Mouse (Mus musculus) C2C12 (cell line): ENCODE results near the gene Prps1. TPM values are rescaled to one million over a fixed set of nuclear protein-coding genes. Genes with fewer than 3 reads are reported as not detected.

Source experiments
- H3K27me3 ChIP-seq: one replicate; pipeline ENCODE4 v1.6.1; 2011; ENCODE audit not compliant: control insufficient read depth, insufficient read depth, insufficient read length
- H3K36me3 ChIP-seq: one replicate; pipeline ENCODE4 v1.6.1; 2011; ENCODE audit not compliant: control insufficient read depth, insufficient read depth
- H3K4me3 ChIP-seq: one replicate; pipeline ENCODE4 v1.5.1; 2011; ENCODE audit warnings: mild to moderate bottlenecking, control low read depth; ENCODE audit not compliant: poor library complexity, insufficient read depth, severe bottlenecking
- H3K79me2 ChIP-seq: one replicate; pipeline ENCODE4 v1.6.1; 2011; ENCODE audit not compliant: control insufficient read depth, insufficient read depth
- H3K79me3 ChIP-seq: one replicate; pipeline ENCODE4 v1.6.1; 2011; ENCODE audit warnings: low read depth, control low read depth
- H3ac ChIP-seq: one replicate; pipeline ENCODE3; 2011; ENCODE audit warnings: low read depth; ENCODE audit not compliant: control insufficient read depth, insufficient read length
- CEBPB ChIP-seq: IDR thresholded peaks from one replicate; pipeline ENCODE4 v1.6.1; 2011; ENCODE audit warnings: low read depth, mild to moderate bottlenecking, control low read depth, moderate library complexity
- CTCF ChIP-seq: IDR thresholded peaks from one replicate; pipeline ENCODE4 v1.5.1; 2011; ENCODE audit not compliant: control insufficient read depth, insufficient read depth, insufficient read length
- FOSL1 ChIP-seq: IDR thresholded peaks from one replicate; pipeline ENCODE4 v1.8.0; 2011; ENCODE audit warnings: mild to moderate bottlenecking, low read length; ENCODE audit not compliant: poor library complexity, insufficient read depth, severe bottlenecking
- MAX ChIP-seq: IDR thresholded peaks from one replicate; pipeline ENCODE4 v1.6.1; 2011; ENCODE audit warnings: mild to moderate bottlenecking, control low read depth
- MYOD1 ChIP-seq: IDR thresholded peaks from one replicate; pipeline ENCODE4 v1.6.1; 2011; ENCODE audit warnings: low read depth; ENCODE audit not compliant: control insufficient read depth, insufficient read length
- MYOG ChIP-seq: IDR thresholded peaks from one replicate; pipeline ENCODE4 v1.6.1; 2011; ENCODE audit not compliant: control insufficient read depth, insufficient read length; ENCODE audit errors: extremely low read depth
- USF1 ChIP-seq: IDR thresholded peaks from one replicate; pipeline ENCODE4 v1.6.1; 2011; ENCODE audit warnings: low read depth, mild to moderate bottlenecking, control low read depth, moderate library complexity
- polyA plus RNA-seq: library from polyadenylated mRNA; unstranded; fragments of >200 nt; fragmentation: generic; extraction: Trizol; gene quantifications from one replicate; pipeline ENCODE4 v1.2.1, GENCODE M21; 2012; ENCODE audit warnings: missing spikeins

The Prps1 gene
- polyA plus RNA-seq, 1 experiment = 43.9 TPM

DNA sequence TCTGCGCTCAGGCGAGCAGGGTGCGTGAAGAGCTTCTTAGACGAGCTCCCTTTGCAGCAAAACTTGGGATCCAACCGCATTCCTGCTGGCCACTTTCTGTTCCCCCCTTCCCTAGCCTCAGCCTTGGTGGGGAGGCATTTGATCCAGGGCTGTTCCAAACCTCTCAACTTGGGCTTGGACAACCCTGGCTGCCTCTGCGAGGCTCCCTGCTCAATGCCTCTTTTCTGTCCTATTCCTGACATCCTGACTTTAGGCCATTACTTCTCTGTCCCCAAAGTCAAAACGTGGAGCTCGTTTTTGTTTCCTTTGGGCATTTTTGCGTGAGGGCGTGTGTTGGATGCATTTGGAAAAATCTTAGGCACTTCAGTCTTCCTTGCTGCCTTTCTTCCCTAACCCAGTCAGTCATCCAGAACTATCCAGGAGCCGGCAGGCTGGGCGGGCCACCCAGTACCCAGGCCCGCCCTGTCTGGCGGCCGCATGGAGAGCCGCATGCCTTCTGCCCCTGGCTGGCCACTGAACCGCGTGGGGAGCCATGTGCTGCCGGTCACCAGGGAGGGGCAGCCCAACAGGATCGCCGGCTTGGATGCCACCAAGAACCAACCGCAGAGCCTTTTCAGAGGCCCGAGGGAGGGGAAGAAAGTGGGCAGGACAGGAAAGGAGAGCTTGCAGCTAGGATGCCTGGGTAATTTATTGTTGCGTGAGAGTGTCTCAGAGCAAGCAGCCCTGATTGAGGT, 54.5 kb downstream of the Prps1 start:
- Histone ChIP-seq H3K36me3 (no peaks in the 10 kb centered on the region), H3K79me2 (no peaks in the 10 kb centered on the region), H3K4me3 (no peak overlapping the region), H3K27me3 (no peaks in the 10 kb centered on the region), H3ac (no peak overlapping the region), H3K79me3 (no peaks in the 10 kb centered on the region)
- peak; percentile 95 for TF ChIP-seq MAX
- TF ChIP-seq FOSL1 = no peak
- no peak for TF ChIP-seq USF1
- no peak for TF ChIP-seq CTCF
- no peak for TF ChIP-seq MYOG
- TF ChIP-seq MYOD1 = no peak
- no peak for TF ChIP-seq CEBPB

DNA sequence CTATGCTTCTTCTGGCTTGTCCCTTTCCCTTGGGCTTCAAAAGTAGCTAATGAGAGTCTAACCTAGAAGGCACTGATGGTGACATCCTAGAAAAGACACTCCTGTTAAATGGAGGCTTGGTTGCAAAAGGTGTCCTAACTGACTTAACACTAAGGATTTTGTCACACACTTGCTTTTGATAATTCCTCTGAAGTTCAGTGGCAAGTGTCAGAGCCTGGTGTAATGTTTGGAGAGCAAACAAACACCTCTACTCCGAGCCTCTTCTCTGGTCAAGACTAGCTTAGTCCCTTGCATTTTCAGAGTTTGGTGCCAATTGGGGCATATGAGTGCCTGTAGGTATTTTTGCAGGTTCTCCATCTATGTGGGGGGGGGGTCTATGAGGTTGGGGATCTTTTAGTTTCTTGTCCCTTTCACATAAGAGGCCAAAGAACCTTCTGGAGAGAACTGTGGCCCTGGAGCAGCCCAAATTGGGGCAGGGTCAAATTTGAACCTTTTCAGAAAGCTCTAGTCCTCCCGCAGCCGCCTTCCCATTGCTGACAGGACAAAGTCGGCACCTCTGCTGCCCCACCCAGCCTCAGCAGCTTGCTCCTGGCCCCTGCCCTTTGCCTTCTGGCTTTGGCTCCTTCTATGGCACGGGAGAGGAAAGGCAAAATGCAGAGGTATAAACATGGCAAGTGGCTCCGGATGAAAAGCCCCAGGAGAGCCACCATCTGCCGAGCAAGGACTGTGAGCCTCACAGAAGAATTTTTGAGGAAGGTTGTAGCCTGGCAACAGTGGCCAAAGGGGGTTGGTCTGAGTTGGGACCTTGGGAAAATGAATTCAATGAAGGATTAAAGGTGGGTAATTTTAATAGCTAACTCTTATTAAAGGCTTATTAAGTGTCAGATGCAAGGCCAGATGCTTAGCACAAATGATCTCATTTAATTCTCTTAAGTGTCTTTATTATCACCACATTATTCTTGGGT, 55.6 kb downstream of the Prps1 start:
- Histone ChIP-seq H3K79me3 (no peaks in the 10 kb centered on the region), H3K27me3 (no peaks in the 10 kb centered on the region), H3K36me3 (no peaks in the 10 kb centered on the region), H3ac (no peak overlapping the region), H3K79me2 (no peaks in the 10 kb centered on the region), H3K4me3 (no peak overlapping the region)
- TF ChIP-seq MYOD1 (no peak), CEBPB (no peak), FOSL1 (no peak), MAX (no peak), MYOG (no peak), CTCF (no peak), USF1 (no peak)

DNA sequence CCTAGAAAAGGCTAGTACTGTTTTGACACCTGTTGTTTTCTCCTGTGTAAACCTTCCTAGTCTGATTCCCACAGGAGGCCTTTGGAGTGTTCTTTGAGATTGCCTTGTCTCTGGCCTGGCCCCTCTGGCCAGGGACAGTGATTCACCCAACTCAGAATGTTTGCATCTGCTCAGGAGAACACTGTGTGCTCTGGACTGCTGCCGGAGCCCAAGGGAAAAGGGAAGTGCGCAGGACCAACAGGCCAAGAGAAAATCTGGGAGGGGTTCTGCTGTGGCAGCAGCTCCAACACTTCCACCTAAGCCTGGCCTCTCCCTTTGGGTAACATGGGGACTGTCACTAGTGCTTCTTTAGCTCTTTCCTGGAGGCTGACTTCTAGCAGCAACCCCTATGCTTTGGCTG, 57.0 kb downstream of the Prps1 start:
- H3K36me3 ChIP-seq = no peaks in the 10 kb centered on the region
- no peaks in the 10 kb centered on the region for H3K79me2 ChIP-seq
- no peaks in the 10 kb centered on the region for H3K79me3 ChIP-seq
- no peaks in the 10 kb centered on the region for H3K27me3 ChIP-seq
- H3K4me3 ChIP-seq = no peak overlapping the region
- H3ac ChIP-seq = no peak overlapping the region
- no peak for TF ChIP-seq FOSL1
- no peak for TF ChIP-seq CEBPB
- TF ChIP-seq MAX = no peak
- TF ChIP-seq MYOD1 = no peak
- TF ChIP-seq CTCF = no peak
- no peak for TF ChIP-seq MYOG
- TF ChIP-seq USF1 = no peak

DNA sequence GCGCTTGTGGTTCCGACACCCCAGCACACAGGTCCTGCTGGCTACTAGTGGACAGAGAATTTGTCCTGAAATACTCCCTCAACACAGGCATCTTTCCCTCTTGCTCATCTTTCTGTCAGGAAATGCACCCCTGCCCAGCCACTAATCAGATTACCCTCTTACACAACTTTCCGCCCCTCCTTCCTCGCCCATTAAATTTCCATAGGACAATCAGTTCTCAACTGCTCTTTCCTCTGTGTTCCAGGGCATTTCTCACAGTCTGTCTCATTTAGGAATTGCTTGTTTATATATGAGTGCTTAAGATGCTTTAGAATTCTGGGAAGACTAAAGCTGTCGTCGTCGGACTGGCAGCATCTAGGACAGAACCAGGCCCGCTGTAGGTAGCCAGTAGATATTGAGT, 61.9 kb downstream of the Prps1 start:
- Histone ChIP-seq H3K79me2 (no peaks in the 10 kb centered on the region), H3K79me3 (no peaks in the 10 kb centered on the region), H3ac (no peak overlapping the region), H3K36me3 (no peaks in the 10 kb centered on the region), H3K4me3 (no peak overlapping the region), H3K27me3 (no peaks in the 10 kb centered on the region)
- no peak for TF ChIP-seq FOSL1
- no peak for TF ChIP-seq MAX
- no peak for TF ChIP-seq MYOG
- TF ChIP-seq USF1 = no peak
- no peak for TF ChIP-seq MYOD1
- TF ChIP-seq CTCF = no peak
- TF ChIP-seq CEBPB = no peak

DNA sequence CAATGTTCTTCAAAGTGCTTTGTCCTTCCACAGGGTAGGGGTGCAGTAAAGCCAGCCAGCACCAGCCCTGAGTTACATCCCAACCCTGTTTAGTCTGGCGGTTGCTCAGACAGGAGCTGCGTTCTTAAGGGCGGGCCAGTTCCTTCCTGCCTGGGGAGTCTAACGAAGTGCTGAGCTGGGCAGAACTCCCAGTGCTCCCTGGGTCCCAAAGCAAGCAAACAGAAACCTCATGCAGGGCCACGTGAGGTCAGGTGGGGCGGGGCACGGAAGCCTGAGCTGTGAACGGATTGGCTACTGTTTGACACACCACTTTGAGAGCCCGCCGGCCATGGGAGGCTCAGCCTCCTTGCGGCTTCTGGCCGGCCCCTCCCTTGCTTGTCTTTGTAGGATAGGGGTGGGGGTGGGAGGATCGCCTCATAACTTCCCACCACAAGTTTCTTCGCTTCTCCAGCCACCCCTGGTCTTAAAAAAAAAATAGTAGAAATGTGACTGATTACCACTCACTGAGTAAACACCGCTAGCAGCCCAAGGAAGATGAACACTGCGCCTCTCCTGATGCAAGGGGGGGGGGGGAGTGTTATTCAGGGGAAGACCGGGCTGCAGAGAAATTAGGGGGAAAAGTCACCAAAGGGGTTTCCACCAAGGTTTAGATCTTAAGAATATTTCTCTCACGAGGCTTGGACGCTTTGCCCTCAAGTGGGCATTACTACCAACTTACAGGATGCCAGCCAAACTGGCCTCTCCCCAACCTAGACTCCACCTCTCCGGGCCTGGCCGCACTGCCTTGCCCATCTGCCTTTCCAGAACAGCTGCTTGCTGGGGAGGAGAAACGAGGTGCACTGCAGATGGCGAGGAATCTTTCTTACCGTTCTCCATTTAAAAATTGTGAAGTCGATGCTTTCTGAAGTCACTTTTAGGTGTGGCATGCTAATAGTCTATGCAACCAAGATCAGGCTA, 64.0 kb downstream of the Prps1 start:
- Histone ChIP-seq H3K27me3 (no peaks in the 10 kb centered on the region), H3K36me3 (no peaks in the 10 kb centered on the region), H3K79me3 (no peaks in the 10 kb centered on the region), H3K79me2 (no peaks in the 10 kb centered on the region), H3ac (no peak overlapping the region), H3K4me3 (no peak overlapping the region)
- peak; percentile 39 for TF ChIP-seq MYOD1
- TF ChIP-seq MAX = peak; percentile 83
- no peak for TF ChIP-seq MYOG
